Mouse (Mus musculus) frontal cortex, adult 2 months (tissue): ENCODE results near the gene Ifit1bl1. TPM values are rescaled to one million over a fixed set of nuclear protein-coding genes. Genes with fewer than 3 reads are reported as not detected.
"Not testable (repeated sequence)": the region's sequence is repeated elsewhere in the genome, so short reads cannot be mapped to it uniquely, and the experiment has no call there.

Source experiments
- DNase-seq, 2 experiments: peaks; one replicate each; pipeline ENCODE4 v3.0.0; 2022; ENCODE audit warnings: low spot score in 1 of 2; ENCODE audit errors: extremely low spot score in 1 of 2
- polyA plus RNA-seq: library from polyadenylated mRNA; depleted of rRNA; stranded (reverse); fragments of >200 nt; gene quantifications from 2 replicates; pipeline ENCODE4 v1.2.3, GENCODE M21; 2012; rRNA removed

The Ifit1bl1 gene
- 2.0 and 2.7 TPM in 2 replicates for polyA plus RNA-seq

- DNase-seq: not testable (repeated sequence)
Measured at GRCm38 (mm10) chr19:34601888-34602287, at the start of gene Ifit1bl1. TSS of gene Ifit1bl1 (minus strand) at chr19:34601956.

GRCm38 (mm10) chr19:34650997-34651396, 49.2 kb upstream of the Ifit1bl1 start:
- no peak for DNase-seq

- DNase-seq: no peak
Measured at GRCm38 (mm10) chr19:34650276-34650675, 48.5 kb upstream of the Ifit1bl1 start.

GRCm38 (mm10) chr19:34647630-34648029, 45.9 kb upstream of the Ifit1bl1 start:
- DNase-seq: not testable (repeated sequence)

GRCm38 (mm10) chr19:34642616-34643015, 40.9 kb upstream of the Ifit1bl1 start:
- no peak for DNase-seq

GRCm38 (mm10) chr19:34640623-34641022, 38.9 kb upstream of the Ifit1bl1 start, which contains the start of the genes Ifit1bl2 and Ifit1:
TSS of gene Ifit1bl2 (minus strand) at chr19:34640743.
TSS of gene Ifit1 (plus strand) at chr19:34640871.
- DNase-seq: no peak

- DNase-seq: peak; percentile 40 to 79
Measured at GRCm38 (mm10) chr19:34636933-34637557, 35.3 kb upstream of the Ifit1bl1 start.

- DNase-seq: no peak
Measured at GRCm38 (mm10) chr19:34633484-34633883, 31.7 kb upstream of the Ifit1bl1 start.

- DNase-seq: no peak
Measured at GRCm38 (mm10) chr19:34631487-34631886, 29.7 kb upstream of the Ifit1bl1 start.

GRCm38 (mm10) chr19:34627496-34627895, 25.7 kb upstream of the Ifit1bl1 start:
- no peak for DNase-seq

GRCm38 (mm10) chr19:34624663-34625062, 22.9 kb upstream of the Ifit1bl1 start:
- DNase-seq: no peak

GRCm38 (mm10) chr19:34623781-34624180, 22.0 kb upstream of the Ifit1bl1 start:
- no peak for DNase-seq

- DNase-seq: no peak
Measured at GRCm38 (mm10) chr19:34620871-34621270, 19.1 kb upstream of the Ifit1bl1 start.

GRCm38 (mm10) chr19:34612243-34613001, 10.7 kb upstream of the Ifit1bl1 start:
- DNase-seq: not testable (repeated sequence)

GRCm38 (mm10) chr19:34610118-34610517, 8.4 kb upstream of the Ifit1bl1 start:
- DNase-seq: not testable (repeated sequence)

GRCm38 (mm10) chr19:34607237-34608051, 5.7 kb upstream of the Ifit1bl1 start, which contains the start of gene Ifit3b:
TSS of gene Ifit3b (plus strand) at chr19:34607970.
- DNase-seq: peak in 1 of 2 experiments; percentile 39

GRCm38 (mm10) chr19:34605472-34605871, 3.7 kb upstream of the Ifit1bl1 start:
- no peak for DNase-seq

- not testable (repeated sequence) for DNase-seq
Measured at GRCm38 (mm10) chr19:34599250-34599649, 2.5 kb downstream of the Ifit1bl1 start.

- peak in 1 of 2 experiments; percentile 73 for DNase-seq
Measured at GRCm38 (mm10) chr19:34598341-34598740, 3.4 kb downstream of the Ifit1bl1 start.

- no peak for DNase-seq
Measured at GRCm38 (mm10) chr19:34596811-34597210, 4.9 kb downstream of the Ifit1bl1 start.

- DNase-seq: not testable (repeated sequence)
Measured at GRCm38 (mm10) chr19:34594523-34594922, 7.2 kb downstream of the Ifit1bl1 start.
